Mouse (Mus musculus): ENCODE measurements around the gene Id2. TPM values are rescaled to one million over a fixed set of nuclear protein-coding genes. Genes with fewer than 3 reads are reported as not detected.

The Id2 gene
- total and polyA plus RNA-seq, 3 experiments, result 9.3 to 26.7 (median 11.9) TPM

DNA sequence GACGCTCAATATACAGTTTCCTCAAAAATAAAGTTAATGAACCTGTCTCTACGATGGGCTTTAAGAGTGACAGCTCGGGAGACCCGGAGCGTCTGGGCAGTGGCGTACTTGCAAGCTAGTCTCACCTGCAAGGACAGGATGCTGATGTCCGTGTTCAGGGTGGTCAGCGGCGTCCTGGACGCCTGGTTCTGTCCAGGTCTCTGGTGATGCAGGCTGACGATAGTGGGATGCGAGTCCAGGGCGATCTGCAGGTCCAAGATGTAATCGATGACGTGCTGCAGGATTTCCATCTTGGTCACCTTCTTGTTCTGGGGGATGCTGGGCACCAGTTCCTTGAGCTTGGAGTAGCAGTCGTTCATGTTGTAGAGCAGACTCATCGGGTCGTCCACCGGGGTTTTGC, 1.4 kb downstream of the Id2 start:
- Histone ChIP-seq H3K4me1 (ENCODE audit: control insufficient read depth, insufficient read depth, low read length) (no peaks in the 10 kb centered on the region), H3K36me3 (ENCODE audit: control insufficient read depth, insufficient read depth, low read length) (no peaks in the 10 kb centered on the region), H3K9ac (ENCODE audit: low read depth, low read length) (peak overlapping the region; percentile 67), H3K27ac (peak overlapping the region; percentile 98), H3K27me3 (ENCODE audit: control insufficient read depth, insufficient read depth, low read length) (no peaks in the 10 kb centered on the region), H3K79me2 (replicated peaks; ENCODE audit: control insufficient read depth, insufficient read depth, low read length) (no peaks in the 10 kb centered on the region), H3K4me3 (peak overlapping the region; percentile 77)
- under 1% methylated on average over 19 of the region's 19 CpGs for WGBS
- no peak for DNase-seq
- intact Hi-C loops (cut with DNase I), result loop anchor here (1.0 to 10.0 kb wide), 5 partner anchors 24 to 1349 kb away; partner anchors contain the start of gene Rnf144a
- TF ChIP-seq EP300 (IDR thresholded peaks at IDR 0.05; ENCODE audit: insufficient read depth, low read depth, low read length) (0 out of 2 replicates have a peak, but pooled peaks have one; percentile 9), POLR2A (IDR thresholded peaks at IDR 0.05; ENCODE audit: insufficient read depth, low read depth, low read length) (no peak)

DNA sequence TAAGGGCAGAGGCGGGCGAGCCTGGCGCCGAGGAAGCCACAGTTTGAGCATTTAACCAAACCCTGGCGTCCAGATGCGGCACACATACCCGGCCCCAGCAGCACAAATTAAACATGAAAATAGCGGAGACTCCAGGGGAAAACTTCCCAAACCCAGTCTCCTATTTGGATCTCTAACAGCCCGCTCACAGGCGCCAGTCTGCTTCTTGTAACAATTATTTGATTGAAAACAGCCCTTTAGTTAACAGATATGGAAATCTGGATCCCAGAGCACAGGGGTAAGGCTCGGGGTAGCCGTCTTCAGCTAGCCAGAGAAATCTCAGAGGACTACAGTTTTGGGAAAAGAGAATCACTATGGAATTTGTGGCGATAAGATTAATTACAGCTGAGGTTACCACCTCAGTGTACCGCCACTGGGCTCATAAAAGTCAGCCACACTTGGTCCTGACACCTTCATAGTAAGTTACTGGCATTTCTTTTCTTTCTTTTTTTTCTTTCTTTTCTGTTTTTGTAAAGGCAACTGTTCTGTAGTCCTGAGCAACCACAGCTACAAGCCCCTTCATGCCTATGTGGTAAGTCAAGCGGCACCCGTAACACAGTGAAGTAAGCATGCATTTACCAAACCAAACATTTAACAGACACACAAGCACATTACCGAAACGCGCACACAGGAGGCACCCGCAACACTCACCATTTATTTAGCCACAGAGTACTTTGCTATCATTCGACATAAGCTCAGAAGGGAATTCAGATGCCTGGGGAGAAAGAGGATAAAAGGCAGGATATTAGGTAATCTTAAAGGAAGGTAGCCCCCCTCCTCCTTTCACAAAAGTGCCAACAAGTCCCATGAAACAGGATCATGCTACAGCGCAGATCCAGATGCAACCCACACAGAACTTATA, 2.1 kb downstream of the Id2 start:
- no peaks in the 10 kb centered on the region for H3K36me3 ChIP-seq (ENCODE audit: control insufficient read depth, insufficient read depth, low read length)
- H3K27me3 ChIP-seq (ENCODE audit: control insufficient read depth, insufficient read depth, low read length), result no peaks in the 10 kb centered on the region
- no peaks in the 10 kb centered on the region for H3K4me1 ChIP-seq (ENCODE audit: control insufficient read depth, insufficient read depth, low read length)
- H3K79me2 ChIP-seq (replicated peaks; ENCODE audit: control insufficient read depth, insufficient read depth, low read length), result no peaks in the 10 kb centered on the region
- H3K27ac ChIP-seq, result peak overlapping the region; percentile 98
- intact Hi-C loops (cut with DNase I), result loop anchor here (1.0 to 10.0 kb wide), 10 partner anchors 24 to 1350 kb away; partner anchors contain the start of gene Rnf144a
- TF ChIP-seq POLR2A (IDR thresholded peaks at IDR 0.05; ENCODE audit: insufficient read depth, low read depth, low read length) (no peak), CTCF (IDR thresholded peaks at IDR 0.05) (peak; percentile 24; the same call in 1 of the 2 replicates), EP300 (IDR thresholded peaks at IDR 0.05; ENCODE audit: insufficient read depth, low read depth, low read length) (no peak)
- H3K9ac ChIP-seq (ENCODE audit: low read depth, low read length), result peak overlapping the region; percentile 67
- H3K4me3 ChIP-seq, result peak overlapping the region; percentile 77
- WGBS, result 10% methylated on average over 22 of the region's 22 CpGs
- peak; percentile 45 to 52 for DNase-seq

GRCm38 (mm10) chr12:25093241-25093774, 3.6 kb downstream of the Id2 start:
- intact Hi-C loops (cut with DNase I), result loop anchor here (2.0 to 10.0 kb wide), 9 partner anchors 67 to 1351 kb away; partner anchors contain the start of gene Rnf144a
- Histone ChIP-seq H3K9ac (ENCODE audit: low read depth, low read length) (peak overlapping the region; percentile 19; the same call in 1 of the 2 replicates), H3K27me3 (ENCODE audit: control insufficient read depth, insufficient read depth, low read length) (no peaks in the 10 kb centered on the region), H3K4me1 (ENCODE audit: control insufficient read depth, insufficient read depth, low read length) (no peaks in the 10 kb centered on the region), H3K79me2 (replicated peaks; ENCODE audit: control insufficient read depth, insufficient read depth, low read length) (no peaks in the 10 kb centered on the region), H3K27ac (no peak overlapping the region; the same call in none of the 2 replicates), H3K4me3 (no peak overlapping the region), H3K36me3 (ENCODE audit: control insufficient read depth, insufficient read depth, low read length) (no peaks in the 10 kb centered on the region)
- DNase-seq, result no peak
- 64% methylated on average over 11 of the region's 11 CpGs for WGBS
- no peak for TF ChIP-seq CTCF (IDR thresholded peaks at IDR 0.05)
- TF ChIP-seq EP300 (IDR thresholded peaks at IDR 0.05; ENCODE audit: insufficient read depth, low read depth, low read length), result no peak
- no peak for TF ChIP-seq POLR2A (IDR thresholded peaks at IDR 0.05; ENCODE audit: insufficient read depth, low read depth, low read length)

DNA sequence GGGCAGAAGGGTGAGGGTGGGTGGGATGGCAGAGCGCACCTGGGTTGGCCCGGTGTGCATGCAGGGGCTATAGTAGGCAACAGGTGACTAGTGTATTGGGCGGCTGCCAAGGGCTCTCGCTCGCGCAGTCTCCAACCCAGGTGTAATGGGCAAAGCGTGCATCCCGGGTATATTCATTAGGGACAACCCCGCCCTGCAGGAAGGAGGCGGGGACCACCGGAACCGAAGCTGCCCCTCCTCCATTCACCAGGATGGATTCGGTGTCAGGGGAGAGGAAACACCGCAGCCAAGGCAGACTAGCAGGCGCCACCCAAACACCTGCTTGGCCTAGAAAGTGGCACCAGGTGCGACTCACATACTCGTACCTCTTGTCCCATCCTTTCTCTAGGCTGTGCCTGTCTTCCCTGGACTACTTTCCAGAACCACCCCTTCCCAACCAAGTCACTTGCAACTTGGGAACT, 4.2 kb downstream of the Id2 start:
- Histone ChIP-seq H3K27ac (no peak overlapping the region; the same call in none of the 2 replicates), H3K9ac (ENCODE audit: low read depth, low read length) (no peak overlapping the region), H3K79me2 (replicated peaks; ENCODE audit: control insufficient read depth, insufficient read depth, low read length) (no peaks in the 10 kb centered on the region), H3K4me1 (ENCODE audit: control insufficient read depth, insufficient read depth, low read length) (no peaks in the 10 kb centered on the region), H3K27me3 (ENCODE audit: control insufficient read depth, insufficient read depth, low read length) (no peaks in the 10 kb centered on the region), H3K4me3 (no peak overlapping the region), H3K36me3 (ENCODE audit: control insufficient read depth, insufficient read depth, low read length) (no peaks in the 10 kb centered on the region)
- 10% methylated on average over 17 of the region's 17 CpGs for WGBS
- intact Hi-C loops (cut with DNase I), result loop anchor here (1.0 to 10.0 kb wide), 11 partner anchors 68 to 1352 kb away; partner anchors contain the start of gene Rnf144a
- TF ChIP-seq CTCF (IDR thresholded peaks at IDR 0.05), result no peak
- DNase-seq, result peak; percentile 48 to 52

GRCm38 (mm10) chr12:25092027-25092704, 4.8 kb downstream of the Id2 start:
- peak overlapping the region; percentile 38 for H3K4me3 ChIP-seq
- H3K27me3 ChIP-seq (ENCODE audit: control insufficient read depth, insufficient read depth, low read length), result no peaks in the 10 kb centered on the region
- H3K4me1 ChIP-seq (ENCODE audit: control insufficient read depth, insufficient read depth, low read length), result no peaks in the 10 kb centered on the region
- DNase-seq, result peak; percentile 87 to 92
- H3K27ac ChIP-seq, result no peak overlapping the region
- TF ChIP-seq CTCF (IDR thresholded peaks at IDR 0.05) (peak; percentile 95), POLR2A (IDR thresholded peaks at IDR 0.05; ENCODE audit: insufficient read depth, low read depth, low read length) (no peak), EP300 (IDR thresholded peaks at IDR 0.05; ENCODE audit: insufficient read depth, low read depth, low read length) (peak; percentile 90)
- H3K79me2 ChIP-seq (replicated peaks; ENCODE audit: control insufficient read depth, insufficient read depth, low read length), result no peaks in the 10 kb centered on the region
- intact Hi-C loops (cut with DNase I), result loop anchor here (1.0 to 10.0 kb wide), 11 partner anchors 69 to 1353 kb away; partner anchors contain the start of gene Rnf144a
- peak overlapping the region; percentile 28 for H3K9ac ChIP-seq (ENCODE audit: low read depth, low read length)
- WGBS, result 10% methylated on average over 25 of the region's 25 CpGs
- H3K36me3 ChIP-seq (ENCODE audit: control insufficient read depth, insufficient read depth, low read length), result no peaks in the 10 kb centered on the region

Data from heart, adult 2 months (tissue).